Mouse (Mus musculus): ENCODE results near the gene Rps19bp1. TPM values are rescaled to one million over a fixed set of nuclear protein-coding genes. Genes with fewer than 3 reads are reported as not detected.
A peak's percentile ranks its signal among the peaks of the same experiment; 100 is the strongest.

Rps19bp1 gene
- polyA plus RNA-seq, 1 experiment from 2014 or later: 75.5 TPM

- under 1% methylated on average over 62 of the region's 62 CpGs for WGBS
- peak within 1 kb of the TSS; percentile 96 for H3K9ac ChIP-seq
- peak within 1 kb of the TSS; percentile 94 for H3K4me2 ChIP-seq
- H3K36me3 ChIP-seq (replicated peaks): peaks cover 36% of the 10 kb centered on the region
- H3K4me3 ChIP-seq: peak within 1 kb of the TSS; percentile 80
- H3K27ac ChIP-seq: peak within 1 kb of the TSS; percentile 100
- no peaks in the 10 kb centered on the region for H3K27me3 ChIP-seq (replicated peaks)
- H3K9me3 ChIP-seq: no peaks in the 10 kb centered on the region
- ATAC-seq (replicated peaks): peak; percentile 97
- H3K4me1 ChIP-seq: peaks cover 38% of the 10 kb centered on the region
These were observed 9.1 kb downstream of the Rps19bp1 start, which contains the start of gene Atf4 for GRCm38 (mm10) chr15:80254847-80255645. Gene Atf4 (plus strand): TSS chr15:80255184.

- H3K4me3 ChIP-seq: peak overlapping the region; percentile 80
- H3K27me3 ChIP-seq (replicated peaks): no peaks in the 10 kb centered on the region
- peak overlapping the region; percentile 94 for H3K4me2 ChIP-seq
- H3K4me1 ChIP-seq: peaks cover 38% of the 10 kb centered on the region
- WGBS: 55% methylated on average over 6 of the region's 6 CpGs
- H3K27ac ChIP-seq: peak overlapping the region; percentile 100
- no peaks in the 10 kb centered on the region for H3K9me3 ChIP-seq
- no peak for ATAC-seq (replicated peaks)
- H3K9ac ChIP-seq: peak overlapping the region; percentile 80
- H3K36me3 ChIP-seq (replicated peaks): peaks cover 40% of the 10 kb centered on the region
These were observed 9.9 kb downstream of the Rps19bp1 start for GRCm38 (mm10) chr15:80254207-80254606.

GRCm38 (mm10) chr15:80253530-80253929 lies 10.6 kb downstream of the Rps19bp1 start:
- Histone ChIP-seq H3K36me3 (replicated peaks) (peaks cover 46% of the 10 kb centered on the region), H3K4me3 (no peak overlapping the region), H3K4me2 (no peak overlapping the region), H3K9ac (no peak overlapping the region), H3K27me3 (replicated peaks) (no peaks in the 10 kb centered on the region), H3K4me1 (peaks cover 36% of the 10 kb centered on the region), H3K9me3 (no peaks in the 10 kb centered on the region), H3K27ac (peak overlapping the region; percentile 100; the same call in 1 of the 2 replicates)
- 50% methylated on average over 2 of the region's 2 CpGs for WGBS
- ATAC-seq (replicated peaks): no peak

GRCm38 (mm10) chr15:80250586-80250985 lies 13.5 kb downstream of the Rps19bp1 start:
- no peaks in the 10 kb centered on the region for H3K27me3 ChIP-seq (replicated peaks)
- ATAC-seq (replicated peaks): no peak
- H3K9me3 ChIP-seq: no peaks in the 10 kb centered on the region
- H3K4me3 ChIP-seq: no peak overlapping the region
- H3K9ac ChIP-seq: no peak overlapping the region
- no peak overlapping the region for H3K4me2 ChIP-seq
- 92% methylated on average over 6 of the region's 6 CpGs for WGBS
- H3K36me3 ChIP-seq (replicated peaks): peaks cover 49% of the 10 kb centered on the region
- H3K27ac ChIP-seq: no peak overlapping the region
- peaks cover 13% of the 10 kb centered on the region for H3K4me1 ChIP-seq

- Histone ChIP-seq H3K4me1 (peaks cover 13% of the 10 kb centered on the region), H3K27ac (no peak overlapping the region), H3K4me2 (no peak overlapping the region), H3K4me3 (no peak overlapping the region), H3K27me3 (replicated peaks) (no peaks in the 10 kb centered on the region), H3K9ac (no peak overlapping the region), H3K9me3 (no peaks in the 10 kb centered on the region), H3K36me3 (replicated peaks) (peaks cover 53% of the 10 kb centered on the region)
- ATAC-seq (replicated peaks): no peak
- WGBS: 95% methylated on average over 10 of the region's 10 CpGs
These were observed 14.4 kb downstream of the Rps19bp1 start for GRCm38 (mm10) chr15:80249672-80250071.

GRCm38 (mm10) chr15:80248596-80248995 lies 15.5 kb downstream of the Rps19bp1 start:
- Histone ChIP-seq H3K27ac (no peak overlapping the region), H3K27me3 (replicated peaks) (no peaks in the 10 kb centered on the region), H3K4me1 (peaks cover 2% of the 10 kb centered on the region), H3K36me3 (replicated peaks) (peaks cover 53% of the 10 kb centered on the region), H3K9me3 (no peaks in the 10 kb centered on the region), H3K9ac (no peak overlapping the region), H3K4me2 (no peak overlapping the region), H3K4me3 (no peak overlapping the region)
- no peak for ATAC-seq (replicated peaks)
- 98% methylated on average over 1 of the region's 1 CpGs for WGBS

GRCm38 (mm10) chr15:80248135-80248534 lies 16.0 kb downstream of the Rps19bp1 start:
- H3K27ac ChIP-seq: no peak overlapping the region
- no peak overlapping the region for H3K4me2 ChIP-seq

GRCm38 (mm10) chr15:80235535-80235934 lies 28.6 kb downstream of the Rps19bp1 start, which contains the start of gene AC140267.1:
Gene AC140267.1 (plus strand): TSS chr15:80235835.
- 93% methylated on average over 9 of the region's 9 CpGs for WGBS
- Histone ChIP-seq H3K9ac (peak within 1 kb of the TSS; percentile 86; the same call in 1 of the 2 replicates), H3K4me3 (peak within 1 kb of the TSS; percentile 93), H3K4me1 (peaks cover 18% of the 10 kb centered on the region), H3K9me3 (no peaks in the 10 kb centered on the region), H3K36me3 (replicated peaks) (peaks cover 28% of the 10 kb centered on the region), H3K27me3 (replicated peaks) (no peaks in the 10 kb centered on the region), H3K4me2 (peak within 1 kb of the TSS; percentile 68), H3K27ac (0 out of 2 replicates have a peak within 1 kb of the TSS, but pooled peaks have one; percentile 12)
- no peak for ATAC-seq (replicated peaks)

More at GRCm38 (mm10) chr15:80248135-80248534, 16.0 kb downstream of the Rps19bp1 start:
- H3K4me1 ChIP-seq: no peaks in the 10 kb centered on the region
- no peaks in the 10 kb centered on the region for H3K27me3 ChIP-seq (replicated peaks)
- no peaks in the 10 kb centered on the region for H3K9me3 ChIP-seq
- no peak overlapping the region for H3K9ac ChIP-seq
- WGBS: 96% methylated on average over 12 of the region's 12 CpGs
- H3K36me3 ChIP-seq (replicated peaks): peaks cover 53% of the 10 kb centered on the region
- no peak overlapping the region for H3K4me3 ChIP-seq
- no peak for ATAC-seq (replicated peaks)

- Histone ChIP-seq H3K27ac (peak within 1 kb of the TSS; percentile 90), H3K4me2 (peak within 1 kb of the TSS; percentile 68), H3K9me3 (no peaks in the 10 kb centered on the region), H3K27me3 (replicated peaks) (no peaks in the 10 kb centered on the region), H3K4me1 (peaks cover 18% of the 10 kb centered on the region), H3K4me3 (peak within 1 kb of the TSS; percentile 93), H3K9ac (peak within 1 kb of the TSS; percentile 86), H3K36me3 (replicated peaks) (peaks cover 19% of the 10 kb centered on the region)
- WGBS: under 1% methylated on average over 67 of the region's 67 CpGs
- peak; percentile 95 for ATAC-seq (replicated peaks)
These were observed 30.2 kb downstream of the Rps19bp1 start, which contains the start of gene Mief1 for GRCm38 (mm10) chr15:80233733-80234509. Gene Mief1 (plus strand): TSS chr15:80234018.

- Histone ChIP-seq H3K9ac (peak overlapping the region; percentile 33; the same call in 1 of the 2 replicates), H3K27ac (peak overlapping the region; percentile 90), H3K9me3 (no peaks in the 10 kb centered on the region), H3K4me2 (peak overlapping the region; percentile 68), H3K27me3 (replicated peaks) (no peaks in the 10 kb centered on the region), H3K36me3 (replicated peaks) (peaks cover 12% of the 10 kb centered on the region), H3K4me3 (peak overlapping the region; percentile 93; the same call in 1 of the 2 replicates), H3K4me1 (peaks cover 18% of the 10 kb centered on the region)
- WGBS: 56% methylated on average over 4 of the region's 4 CpGs
- ATAC-seq (replicated peaks): peak; percentile 46
These were observed 31.1 kb downstream of the Rps19bp1 start for GRCm38 (mm10) chr15:80233053-80233452.

- Histone ChIP-seq H3K9me3 (no peaks in the 10 kb centered on the region), H3K9ac (no peak overlapping the region), H3K4me3 (no peak overlapping the region), H3K36me3 (replicated peaks) (peaks cover 10% of the 10 kb centered on the region), H3K27ac (no peak overlapping the region), H3K27me3 (replicated peaks) (no peaks in the 10 kb centered on the region), H3K4me2 (no peak overlapping the region), H3K4me1 (peaks cover 18% of the 10 kb centered on the region)
- no peak for ATAC-seq (replicated peaks)
- 31% methylated on average over 2 of the region's 2 CpGs for WGBS
These were observed 31.8 kb downstream of the Rps19bp1 start for GRCm38 (mm10) chr15:80232331-80232730.
